Mouse (Mus musculus) lung, embryonic 14.5 days (tissue): ENCODE data around the gene Cstb. TPM values are rescaled to one million over a fixed set of nuclear protein-coding genes. Genes with fewer than 3 reads are reported as not detected.
A peak's percentile ranks its signal among the peaks of the same experiment; 100 is the strongest.

Experiments used
- ATAC-seq: fragments of 200-750 bp; cut with Nextera tagmentation; 2 replicates; pipeline ENCODE4 v1.8.0; 2017; ENCODE audit warnings: mild to moderate bottlenecking, moderate TSS enrichment, moderate library complexity; ENCODE audit not compliant: insufficient read depth
- DNase-seq: peaks from one replicate; pipeline ENCODE4 v3.0.0-alpha.2; 2015
- H3K27ac ChIP-seq: fragments of 300-500 bp; sonication (generic); 2 replicates; pipeline ENCODE4 v1.5.1; 2014; ENCODE audit warnings: low read depth, mild to moderate bottlenecking, moderate library complexity
- H3K27me3 ChIP-seq: fragments of 300-500 bp; sonication (generic); 2 replicates; pipeline ENCODE4 v1.6.1; 2014; ENCODE audit warnings: low read length, control low read depth; ENCODE audit not compliant: insufficient read depth
- H3K36me3 ChIP-seq: fragments of 300-500 bp; sonication (generic); 2 replicates; pipeline ENCODE4 v1.6.1; 2014; ENCODE audit warnings: control low read depth; ENCODE audit not compliant: insufficient read depth
- H3K4me1 ChIP-seq: fragments of 300-500 bp; sonication (generic); 2 replicates; pipeline ENCODE4 v1.6.1; 2014; ENCODE audit warnings: antibody characterized with exemption, control low read depth; ENCODE audit not compliant: insufficient read depth
- H3K4me2 ChIP-seq: fragments of 300-500 bp; sonication (generic); 2 replicates; pipeline ENCODE4 v1.6.1; 2014; ENCODE audit warnings: mild to moderate bottlenecking
- H3K4me3 ChIP-seq: fragments of 300-500 bp; sonication (generic); 2 replicates; pipeline ENCODE4 v1.5.1; 2014; ENCODE audit warnings: low read depth, low read length
- H3K9ac ChIP-seq: fragments of 300-500 bp; sonication (generic); 2 replicates; pipeline ENCODE4 v1.6.1; 2014
- H3K9me3 ChIP-seq: fragments of 300-500 bp; sonication (generic); 2 replicates; pipeline ENCODE4 v1.6.1; 2016; ENCODE audit warnings: low read depth, low read length, control low read depth
- CTCF ChIP-seq: IDR thresholded peaks from 2 replicates; pipeline ENCODE4 v1.5.1; 2016; ENCODE audit warnings: antibody characterized with exemption, low read depth
- whole genome bisulfite sequencing: fragments of 180-500 bp; shearing (Covaris S2); extraction: QIAGEN DNeasy Blood & Tissue Kit; methylation state at CpG from one replicate; pipeline ENCODE4 v1.1.7; 2014; 5-methylcytosine and 5-hydroxymethylcytosine counted together
- polyA plus RNA-seq: library from polyadenylated mRNA; unstranded; fragments of >200 nt; fragmentation: Nextera tagmentation; extraction: Ambion mirVana; gene quantifications from 2 replicates; pipeline ENCODE4 v1.2.1, GENCODE M21; 2014

Gene Cstb
- polyA plus RNA-seq, 1 experiment from 2014 or later, result 201 TPM

- no peak overlapping the region for H3K4me3 ChIP-seq
- peaks cover 25% of the 10 kb centered on the region for H3K27me3 ChIP-seq
- H3K9ac ChIP-seq, result no peak overlapping the region
- peak; percentile 47; the same call in 1 of the 2 replicates for ATAC-seq
- H3K4me2 ChIP-seq, result 0 out of 2 replicates have a peak overlapping the region, but pooled peaks have one; percentile 15
- H3K36me3 ChIP-seq, result no peaks in the 10 kb centered on the region
- no peaks in the 10 kb centered on the region for H3K9me3 ChIP-seq
- TF ChIP-seq CTCF, result peak; percentile 89
- peak; percentile 89 for DNase-seq
- no peaks in the 10 kb centered on the region for H3K4me1 ChIP-seq
- WGBS, result 3% methylated on average over 18 of the region's 18 CpGs
- H3K27ac ChIP-seq, result no peak overlapping the region
These were observed 33.4 kb upstream of the Cstb start for GRCm38 (mm10) chr10:78392072-78392471.

- no peak for ATAC-seq
- Histone ChIP-seq H3K4me2 (no peak overlapping the region), H3K36me3 (peaks cover 7% of the 10 kb centered on the region), H3K9me3 (no peaks in the 10 kb centered on the region), H3K4me3 (no peak overlapping the region), H3K27me3 (peaks cover 22% of the 10 kb centered on the region), H3K27ac (no peak overlapping the region), H3K9ac (no peak overlapping the region), H3K4me1 (no peaks in the 10 kb centered on the region)
- WGBS, result 85% methylated on average over 3 of the region's 3 CpGs
- DNase-seq, result no peak
- no peak for TF ChIP-seq CTCF
These were observed 30.1 kb upstream of the Cstb start for GRCm38 (mm10) chr10:78395377-78395776.

- peak; percentile 77 for ATAC-seq
- peak; percentile 99 for DNase-seq
- 9% methylated on average over 17 of the region's 17 CpGs for WGBS
- peak; percentile 94 for TF ChIP-seq CTCF
- Histone ChIP-seq H3K4me2 (no peak overlapping the region), H3K4me1 (no peaks in the 10 kb centered on the region), H3K36me3 (peaks cover 14% of the 10 kb centered on the region), H3K27me3 (peaks cover 15% of the 10 kb centered on the region), H3K9ac (no peak overlapping the region), H3K4me3 (no peak overlapping the region), H3K9me3 (no peaks in the 10 kb centered on the region), H3K27ac (no peak overlapping the region)
These were observed 29.4 kb upstream of the Cstb start for GRCm38 (mm10) chr10:78395819-78396624.

GRCm38 (mm10) chr10:78396625-78396885, 28.9 kb upstream of the Cstb start:
- no peak overlapping the region for H3K4me3 ChIP-seq
- DNase-seq (no peak), ATAC-seq (no peak)
- no peaks in the 10 kb centered on the region for H3K9me3 ChIP-seq
- H3K27ac ChIP-seq, result no peak overlapping the region
- H3K4me2 ChIP-seq, result no peak overlapping the region
- H3K9ac ChIP-seq, result no peak overlapping the region
- TF ChIP-seq CTCF, result no peak
- H3K27me3 ChIP-seq, result peaks cover 11% of the 10 kb centered on the region
- WGBS, result 57% methylated on average over 4 of the region's 4 CpGs
- peaks cover 19% of the 10 kb centered on the region for H3K36me3 ChIP-seq
- H3K4me1 ChIP-seq, result no peaks in the 10 kb centered on the region

- no peak for TF ChIP-seq CTCF
- ATAC-seq, result peak; percentile 12; the same call in 1 of the 2 replicates
- H3K9ac ChIP-seq, result no peak overlapping the region
- H3K36me3 ChIP-seq, result peaks cover 45% of the 10 kb centered on the region
- no peaks in the 10 kb centered on the region for H3K27me3 ChIP-seq
- peak; percentile 59 for DNase-seq
- no peak overlapping the region for H3K4me2 ChIP-seq
- no peak overlapping the region for H3K4me3 ChIP-seq
- 33% methylated on average over 17 of the region's 17 CpGs for WGBS
- H3K27ac ChIP-seq, result no peak overlapping the region; the same call in 1 of the 2 replicates
- no peaks in the 10 kb centered on the region for H3K9me3 ChIP-seq
- H3K4me1 ChIP-seq, result no peaks in the 10 kb centered on the region
These were observed 26.3 kb upstream of the Cstb start for GRCm38 (mm10) chr10:78399090-78399657.

DNA sequence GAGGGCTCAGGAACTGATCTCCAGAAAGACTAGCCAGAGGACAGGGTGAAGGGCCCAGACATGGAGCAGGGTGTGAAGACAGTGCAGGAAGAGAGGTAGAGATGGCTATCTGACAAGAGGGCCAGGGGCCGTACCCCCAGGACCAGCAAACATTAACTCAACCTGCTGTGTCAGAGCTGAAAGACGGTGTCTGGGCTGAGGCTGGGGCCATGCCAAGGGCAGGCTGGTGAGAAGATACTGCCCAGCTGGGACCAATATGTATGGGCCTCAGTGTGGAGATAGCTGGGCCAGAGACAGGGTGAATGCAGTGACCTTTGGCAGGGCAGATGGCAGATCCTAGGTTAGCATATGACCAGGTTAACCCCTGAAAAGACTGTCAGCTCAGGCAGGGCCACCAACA, 24.3 kb upstream of the Cstb start:
- Histone ChIP-seq H3K36me3 (peaks cover 63% of the 10 kb centered on the region), H3K27ac (no peak overlapping the region), H3K4me2 (no peak overlapping the region), H3K4me1 (no peaks in the 10 kb centered on the region), H3K27me3 (no peaks in the 10 kb centered on the region), H3K9ac (no peak overlapping the region), H3K4me3 (no peak overlapping the region), H3K9me3 (no peaks in the 10 kb centered on the region)
- ATAC-seq (no peak), DNase-seq (no peak)
- WGBS, result 97% methylated on average over 2 of the region's 2 CpGs
- no peak for TF ChIP-seq CTCF

- Histone ChIP-seq H3K9me3 (no peaks in the 10 kb centered on the region), H3K4me2 (no peak overlapping the region), H3K27me3 (no peaks in the 10 kb centered on the region), H3K4me1 (no peaks in the 10 kb centered on the region), H3K36me3 (peaks cover 76% of the 10 kb centered on the region), H3K4me3 (no peak overlapping the region), H3K9ac (no peak overlapping the region), H3K27ac (no peak overlapping the region)
- no peak for ATAC-seq
- no peak for TF ChIP-seq CTCF
- no peak for DNase-seq
- 88% methylated on average over 14 of the region's 14 CpGs for WGBS
These were observed 23.1 kb upstream of the Cstb start for GRCm38 (mm10) chr10:78402301-78402922.
